Mouse (Mus musculus): ENCODE measurements at regions not wholly inside any gene's neighbourhood (a gene's known extent, or its start where the extent isn't known, plus 50 kb on each side); places are given as distances from the start of the nearest gene placed in this dataset.

DNA sequence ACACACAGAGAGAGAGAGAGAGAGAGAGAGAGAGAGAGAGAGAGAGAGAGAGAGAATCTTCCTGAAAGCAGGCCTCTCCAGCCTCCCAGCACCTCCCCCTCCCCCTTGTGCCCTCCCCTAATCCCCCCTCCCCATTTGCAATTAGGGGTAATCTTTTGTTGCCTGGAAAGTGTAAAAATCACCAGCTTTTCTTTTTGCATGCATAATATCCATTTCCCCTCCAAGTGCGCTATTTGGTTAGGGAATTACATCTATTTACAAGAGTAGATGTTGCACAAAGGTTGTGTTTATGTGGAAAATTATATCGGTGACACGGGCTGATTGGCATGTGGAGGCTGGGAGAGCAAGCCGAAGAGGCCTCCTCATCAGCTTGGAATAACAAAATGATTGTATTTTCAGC is 135.4 kb upstream of the Gm12830 start:
- H3K4me3 ChIP-seq (ENCODE audit: low read depth, low read length) = no peak overlapping the region
- no peaks in the 10 kb centered on the region for H3K4me1 ChIP-seq (ENCODE audit: control insufficient read depth, insufficient read depth, low read length)

DNA sequence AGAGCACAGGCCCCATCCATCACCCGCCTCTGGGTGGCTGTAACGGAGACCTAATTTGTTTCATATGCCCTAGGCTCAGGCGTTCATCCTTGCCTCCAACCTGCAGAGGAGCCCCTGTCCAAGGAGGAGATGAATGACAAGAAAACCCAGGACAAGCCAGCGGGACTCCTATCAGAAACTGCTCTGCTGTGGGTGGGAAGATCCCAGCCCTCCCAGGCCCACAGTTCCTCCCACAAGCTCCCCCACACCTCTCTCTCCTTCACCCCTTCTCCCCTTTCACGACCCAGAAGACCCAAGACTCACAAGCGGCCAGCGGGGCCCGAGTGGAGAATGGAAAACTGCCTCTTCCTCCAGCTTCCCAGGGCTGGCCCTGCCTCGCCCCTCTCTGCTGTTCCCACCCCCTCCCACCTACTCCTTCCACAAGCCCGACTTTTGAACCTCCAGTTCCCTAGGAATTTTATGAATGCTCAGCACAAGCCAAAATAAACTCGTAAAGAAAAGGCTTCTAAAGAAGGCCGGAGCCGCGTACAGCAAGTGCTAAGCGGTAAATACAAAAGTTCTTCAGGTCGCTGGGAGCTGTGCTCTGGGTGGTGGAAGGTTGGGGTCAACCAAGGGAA is 133.1 kb upstream of the Gm12830 start:
- H3K27me3 ChIP-seq (ENCODE audit: control insufficient read depth, insufficient read depth, low read length, poor library complexity, severe bottlenecking) = no peaks in the 10 kb centered on the region
- H3K9me3 ChIP-seq (replicated peaks; ENCODE audit: control insufficient read depth, insufficient read depth, low read length, poor library complexity, severe bottlenecking) = no peaks in the 10 kb centered on the region
- no peak for TF ChIP-seq CTCF (IDR thresholded peaks at IDR 0.05; ENCODE audit: low read depth, low read length)
- no peak for TF ChIP-seq POLR2A (IDR thresholded peaks at IDR 0.05; ENCODE audit: insufficient read depth, low read length)
- no peak for TF ChIP-seq EP300 (IDR thresholded peaks at IDR 0.05; ENCODE audit: insufficient read depth, low read depth, low read length)
- H3K9ac ChIP-seq (ENCODE audit: low read depth, poor library complexity, severe bottlenecking) = no peak overlapping the region
- H3K4me1 ChIP-seq (ENCODE audit: control insufficient read depth, insufficient read depth, low read length) = no peaks in the 10 kb centered on the region
- H3K36me3 ChIP-seq (ENCODE audit: control insufficient read depth, insufficient read depth, low read length, poor library complexity, severe bottlenecking) = no peaks in the 10 kb centered on the region
- H3K27ac ChIP-seq (ENCODE audit: insufficient read depth, low read length) = no peak overlapping the region
- H3K4me3 ChIP-seq (ENCODE audit: low read depth, low read length) = no peak overlapping the region

More for the DNA sequence above, 135.4 kb upstream of the Gm12830 start:
- Histone ChIP-seq H3K27ac (ENCODE audit: insufficient read depth, low read length) (no peak overlapping the region), H3K9ac (ENCODE audit: low read depth, poor library complexity, severe bottlenecking) (no peak overlapping the region), H3K27me3 (ENCODE audit: control insufficient read depth, insufficient read depth, low read length, poor library complexity, severe bottlenecking) (no peaks in the 10 kb centered on the region), H3K36me3 (ENCODE audit: control insufficient read depth, insufficient read depth, low read length, poor library complexity, severe bottlenecking) (no peaks in the 10 kb centered on the region), H3K9me3 (replicated peaks; ENCODE audit: control insufficient read depth, insufficient read depth, low read length, poor library complexity, severe bottlenecking) (no peaks in the 10 kb centered on the region)
- TF ChIP-seq EP300 (IDR thresholded peaks at IDR 0.05; ENCODE audit: insufficient read depth, low read depth, low read length) (no peak), CTCF (IDR thresholded peaks at IDR 0.05; ENCODE audit: low read depth, low read length) (no peak), POLR2A (IDR thresholded peaks at IDR 0.05; ENCODE audit: insufficient read depth, low read length) (no peak)

DNA sequence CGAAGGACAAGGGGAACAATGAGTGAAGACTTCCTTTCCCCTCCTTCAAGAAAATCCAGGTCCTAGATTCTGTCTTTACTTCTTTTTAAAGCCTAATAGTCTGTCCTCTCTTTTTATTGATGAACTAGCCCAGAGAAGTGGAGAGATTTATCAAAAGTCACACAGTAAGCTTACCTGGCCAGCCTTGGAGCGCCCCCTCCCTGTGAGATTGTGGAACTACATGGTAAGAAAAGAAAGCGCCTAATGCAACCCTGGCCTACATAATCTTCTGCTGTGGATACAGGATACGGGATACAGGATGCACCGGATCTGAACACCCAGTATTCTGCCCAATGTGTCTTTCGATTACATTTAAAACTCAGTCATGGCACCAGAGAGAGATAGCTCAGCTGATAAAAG is 132.6 kb upstream of the Gm12830 start:
- TF ChIP-seq EP300 (IDR thresholded peaks at IDR 0.05; ENCODE audit: insufficient read depth, low read depth, low read length) = no peak
- peak; percentile 47 for TF ChIP-seq CTCF (IDR thresholded peaks at IDR 0.05; ENCODE audit: low read depth, low read length)
- Histone ChIP-seq H3K4me3 (ENCODE audit: low read depth, low read length) (no peak overlapping the region), H3K9me3 (replicated peaks; ENCODE audit: control insufficient read depth, insufficient read depth, low read length, poor library complexity, severe bottlenecking) (no peaks in the 10 kb centered on the region), H3K27ac (ENCODE audit: insufficient read depth, low read length) (no peak overlapping the region), H3K36me3 (ENCODE audit: control insufficient read depth, insufficient read depth, low read length, poor library complexity, severe bottlenecking) (no peaks in the 10 kb centered on the region), H3K9ac (ENCODE audit: low read depth, poor library complexity, severe bottlenecking) (no peak overlapping the region), H3K4me1 (ENCODE audit: control insufficient read depth, insufficient read depth, low read length) (no peaks in the 10 kb centered on the region), H3K27me3 (ENCODE audit: control insufficient read depth, insufficient read depth, low read length, poor library complexity, severe bottlenecking) (no peaks in the 10 kb centered on the region)

DNA sequence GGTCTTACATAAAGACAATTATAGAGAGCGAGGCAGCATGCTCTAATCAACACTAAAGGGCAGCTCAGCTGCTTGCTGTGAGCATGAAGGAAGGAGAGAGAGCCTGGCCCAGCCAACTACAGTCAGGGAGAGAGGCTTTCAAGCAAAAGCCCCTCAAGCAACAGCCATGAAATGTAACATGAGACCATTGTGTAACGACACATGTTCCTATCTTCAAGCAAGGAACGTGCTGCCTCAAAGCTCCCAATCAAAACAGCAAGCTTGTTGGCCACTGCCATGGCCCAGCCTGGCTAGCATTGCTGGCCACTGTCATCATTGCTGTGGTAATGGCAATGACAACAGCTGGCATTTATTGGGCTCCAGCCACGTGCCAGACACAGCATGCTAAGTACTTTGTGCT is 115.9 kb upstream of the Gm12830 start:
- Histone ChIP-seq H3K36me3 (ENCODE audit: control insufficient read depth, insufficient read depth, low read length, poor library complexity, severe bottlenecking) (no peaks in the 10 kb centered on the region), H3K4me1 (ENCODE audit: control insufficient read depth, insufficient read depth, low read length) (no peaks in the 10 kb centered on the region), H3K27me3 (ENCODE audit: control insufficient read depth, insufficient read depth, low read length, poor library complexity, severe bottlenecking) (no peaks in the 10 kb centered on the region), H3K9me3 (replicated peaks; ENCODE audit: control insufficient read depth, insufficient read depth, low read length, poor library complexity, severe bottlenecking) (no peaks in the 10 kb centered on the region), H3K9ac (ENCODE audit: low read depth, poor library complexity, severe bottlenecking) (no peak overlapping the region), H3K4me3 (ENCODE audit: low read depth, low read length) (no peak overlapping the region), H3K27ac (ENCODE audit: insufficient read depth, low read length) (no peak overlapping the region)
- TF ChIP-seq POLR2A (IDR thresholded peaks at IDR 0.05; ENCODE audit: insufficient read depth, low read length) (no peak), EP300 (IDR thresholded peaks at IDR 0.05; ENCODE audit: insufficient read depth, low read depth, low read length) (no peak), CTCF (IDR thresholded peaks at IDR 0.05; ENCODE audit: low read depth, low read length) (no peak)

DNA sequence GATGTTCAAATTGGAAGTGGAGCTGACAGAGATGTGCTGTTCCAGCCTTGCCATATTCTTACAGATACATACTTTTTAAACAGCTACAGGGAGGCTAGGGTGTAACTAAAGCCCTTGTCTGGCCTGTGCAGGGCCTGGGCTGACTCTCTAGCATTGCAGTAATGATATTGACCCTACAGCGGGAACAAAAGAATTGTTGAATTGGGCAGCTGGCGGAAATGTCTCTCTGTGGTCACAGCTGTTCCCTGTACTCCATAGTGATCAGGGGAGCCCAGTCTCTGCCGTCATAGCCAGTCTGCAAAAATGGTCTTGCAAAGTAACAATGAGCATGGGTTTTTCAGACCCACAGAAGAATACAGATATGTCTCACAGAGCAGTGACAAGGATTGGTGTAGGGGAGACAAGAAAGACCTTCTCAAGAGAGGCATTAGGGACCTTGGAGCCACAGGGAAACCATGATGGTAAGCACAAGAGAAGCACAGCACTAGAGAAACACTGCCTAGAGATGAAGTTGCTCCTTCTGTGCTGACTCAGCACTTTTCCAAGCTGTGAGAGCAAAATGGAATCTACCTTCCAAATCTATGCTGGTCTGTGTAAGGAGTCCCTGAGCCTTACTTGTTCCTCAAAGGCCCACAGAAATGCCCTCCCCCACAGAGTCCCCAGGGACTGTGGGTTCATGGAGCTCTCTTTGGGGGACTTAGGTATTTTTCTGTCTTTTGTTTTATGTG is 111.2 kb upstream of the Gm12830 start:
- no peaks in the 10 kb centered on the region for H3K4me1 ChIP-seq (ENCODE audit: control insufficient read depth, insufficient read depth, low read length)
- H3K9me3 ChIP-seq (replicated peaks; ENCODE audit: control insufficient read depth, insufficient read depth, low read length, poor library complexity, severe bottlenecking) = no peaks in the 10 kb centered on the region
- H3K4me3 ChIP-seq (ENCODE audit: low read depth, low read length) = no peak overlapping the region
- H3K27ac ChIP-seq (ENCODE audit: insufficient read depth, low read length) = no peak overlapping the region
- TF ChIP-seq EP300 (IDR thresholded peaks at IDR 0.05; ENCODE audit: insufficient read depth, low read depth, low read length) (no peak), POLR2A (IDR thresholded peaks at IDR 0.05; ENCODE audit: insufficient read depth, low read length) (no peak), CTCF (IDR thresholded peaks at IDR 0.05; ENCODE audit: low read depth, low read length) (no peak)
- H3K27me3 ChIP-seq (ENCODE audit: control insufficient read depth, insufficient read depth, low read length, poor library complexity, severe bottlenecking) = no peaks in the 10 kb centered on the region
- H3K36me3 ChIP-seq (ENCODE audit: control insufficient read depth, insufficient read depth, low read length, poor library complexity, severe bottlenecking) = no peaks in the 10 kb centered on the region
- no peak overlapping the region for H3K9ac ChIP-seq (ENCODE audit: low read depth, poor library complexity, severe bottlenecking)

DNA sequence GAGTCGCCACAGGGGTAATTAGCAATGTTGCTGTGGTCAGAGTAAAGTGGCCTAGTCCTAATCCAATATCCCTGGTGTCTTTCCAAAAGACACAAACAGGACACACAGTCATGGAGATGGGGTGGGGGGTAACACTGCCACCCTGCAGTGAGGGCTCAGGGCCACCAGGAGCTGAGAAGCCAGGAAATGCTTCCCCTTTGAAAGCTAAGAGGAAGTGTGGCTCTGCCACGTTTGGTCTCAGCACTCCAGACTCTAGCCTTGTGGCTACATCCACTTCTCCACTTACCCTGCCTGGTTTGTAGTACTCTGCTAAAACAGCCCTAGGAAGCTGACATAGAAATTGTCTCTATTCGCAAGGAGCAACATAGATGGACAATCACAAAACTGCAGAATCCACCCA is 110.4 kb upstream of the Gm12830 start:
- Histone ChIP-seq H3K27me3 (ENCODE audit: control insufficient read depth, insufficient read depth, low read length, poor library complexity, severe bottlenecking) (no peaks in the 10 kb centered on the region), H3K9me3 (replicated peaks; ENCODE audit: control insufficient read depth, insufficient read depth, low read length, poor library complexity, severe bottlenecking) (no peaks in the 10 kb centered on the region), H3K9ac (ENCODE audit: low read depth, poor library complexity, severe bottlenecking) (no peak overlapping the region), H3K4me3 (ENCODE audit: low read depth, low read length) (no peak overlapping the region), H3K4me1 (ENCODE audit: control insufficient read depth, insufficient read depth, low read length) (no peaks in the 10 kb centered on the region), H3K27ac (ENCODE audit: insufficient read depth, low read length) (no peak overlapping the region), H3K36me3 (ENCODE audit: control insufficient read depth, insufficient read depth, low read length, poor library complexity, severe bottlenecking) (no peaks in the 10 kb centered on the region)
- TF ChIP-seq EP300 (IDR thresholded peaks at IDR 0.05; ENCODE audit: insufficient read depth, low read depth, low read length) (no peak), CTCF (IDR thresholded peaks at IDR 0.05; ENCODE audit: low read depth, low read length) (no peak), POLR2A (IDR thresholded peaks at IDR 0.05; ENCODE audit: insufficient read depth, low read length) (no peak)
